Mouse (Mus musculus): Measurements from ENCODE around the gene Gm10491. TPM values are rescaled to one million over a fixed set of nuclear protein-coding genes. Genes with fewer than 3 reads are reported as not detected.
A peak's percentile ranks its signal among the peaks of the same experiment; 100 is the strongest.

Gm10491 gene
- polyA plus RNA-seq, 2 experiments from 2014 or later, result not detected

DNA sequence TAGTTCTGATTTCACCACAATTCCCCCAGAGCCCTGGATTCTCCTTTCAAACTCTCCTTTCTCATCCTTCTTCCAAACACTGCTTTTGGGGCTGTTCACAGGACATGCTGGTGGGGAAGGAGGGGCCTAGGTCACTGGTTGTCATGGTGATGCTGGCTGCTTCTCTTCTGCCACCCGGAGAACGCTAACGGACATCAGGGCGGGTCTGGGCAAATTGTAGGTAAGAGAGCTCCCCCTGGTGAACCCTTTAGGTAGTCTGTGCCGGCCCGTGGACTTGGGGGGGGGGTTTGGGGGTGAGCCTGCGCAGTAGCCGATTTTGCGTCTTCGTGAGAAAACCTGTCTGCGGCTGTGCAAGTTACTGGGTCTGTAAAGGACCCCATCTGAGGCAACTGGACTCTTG, 27.8 kb downstream of the Gm10491 start:
- peak; percentile 20 for ATAC-seq

DNA sequence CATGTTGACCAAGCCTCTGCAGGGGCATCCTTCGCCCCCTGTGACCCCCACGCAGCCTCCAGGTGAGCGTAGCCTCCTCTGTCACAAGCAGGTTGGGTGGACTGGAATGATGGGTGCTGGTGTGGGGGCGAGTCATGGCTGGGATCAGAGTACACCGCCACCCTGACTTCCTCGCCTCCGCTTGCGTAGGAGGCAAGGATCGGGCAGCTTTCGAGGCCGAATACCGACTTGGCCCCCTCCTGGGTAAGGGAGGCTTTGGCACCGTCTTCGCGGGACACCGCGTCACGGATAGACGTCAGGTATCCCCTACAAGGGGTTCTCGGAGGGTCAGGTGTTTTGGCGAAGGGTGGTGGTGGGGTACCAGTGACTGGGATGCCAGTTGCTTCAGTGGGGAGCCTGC, 29.1 kb downstream of the Gm10491 start:
- no peak for ATAC-seq

DNA sequence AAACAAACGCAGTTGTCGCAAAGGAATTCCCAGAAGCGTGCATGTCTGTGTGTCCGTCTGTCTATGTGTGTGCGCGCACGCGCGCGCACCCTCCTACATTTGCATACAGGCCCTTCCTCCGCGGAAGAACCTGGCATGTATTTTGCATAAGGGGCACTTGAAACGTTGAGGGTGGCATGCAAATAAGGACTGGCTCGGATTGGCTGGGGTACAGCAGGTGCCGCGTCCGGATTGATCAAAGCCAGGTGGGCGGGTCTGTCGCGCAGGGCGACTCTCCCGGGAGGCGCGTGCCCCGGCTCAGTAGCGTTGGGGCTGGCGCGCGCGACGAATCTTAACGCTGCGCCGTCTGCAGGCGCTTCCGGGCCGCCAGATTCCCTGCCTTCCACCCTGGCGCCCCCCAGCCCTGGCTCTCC, 29.6 kb downstream of the Gm10491 start, which contains the start of gene Pim2:
Gene Pim2 (plus strand): TSS at position 256 of the 413 bp plus-strand sequence.
- ATAC-seq, result peak; percentile 94

DNA sequence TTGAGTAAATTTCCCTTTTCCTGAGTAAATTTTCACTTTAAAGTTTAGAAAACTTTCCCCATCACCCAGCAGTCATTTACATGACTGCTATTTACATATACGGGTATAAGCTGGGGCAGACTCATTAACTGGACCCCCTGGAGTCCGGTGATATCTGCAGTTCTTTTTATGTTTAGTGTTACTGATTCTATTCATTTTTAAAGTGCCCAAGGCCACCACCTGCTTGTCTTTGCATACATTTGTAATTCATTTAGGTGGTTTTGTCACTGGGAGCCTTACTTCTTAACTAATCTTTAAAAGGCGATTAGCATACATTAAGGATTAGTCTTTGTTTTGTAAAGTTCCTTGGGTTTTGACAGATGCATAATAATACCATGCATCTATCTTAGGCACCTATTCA, 37.8 kb downstream of the Gm10491 start:
- no peak for ATAC-seq

DNA sequence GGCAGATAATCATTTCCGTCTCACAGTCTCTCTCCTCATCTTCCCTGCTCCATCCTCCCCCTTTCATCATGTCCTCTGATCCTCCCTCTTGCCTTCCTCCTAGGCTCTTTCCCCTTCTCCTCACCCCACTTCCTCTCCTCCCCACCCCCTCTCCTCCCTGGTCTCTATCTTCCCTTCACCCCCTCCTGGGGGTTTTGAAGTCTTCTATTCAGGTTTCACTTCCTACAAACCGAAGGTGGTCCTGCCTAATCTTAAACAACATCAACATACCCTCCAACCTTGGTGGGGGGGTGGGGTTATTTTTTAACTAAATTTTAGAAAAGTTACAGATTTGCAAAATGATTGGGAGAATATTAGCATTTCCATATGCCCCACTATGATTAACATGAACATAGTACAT, 39.1 kb downstream of the Gm10491 start:
- ATAC-seq, result no peak

DNA sequence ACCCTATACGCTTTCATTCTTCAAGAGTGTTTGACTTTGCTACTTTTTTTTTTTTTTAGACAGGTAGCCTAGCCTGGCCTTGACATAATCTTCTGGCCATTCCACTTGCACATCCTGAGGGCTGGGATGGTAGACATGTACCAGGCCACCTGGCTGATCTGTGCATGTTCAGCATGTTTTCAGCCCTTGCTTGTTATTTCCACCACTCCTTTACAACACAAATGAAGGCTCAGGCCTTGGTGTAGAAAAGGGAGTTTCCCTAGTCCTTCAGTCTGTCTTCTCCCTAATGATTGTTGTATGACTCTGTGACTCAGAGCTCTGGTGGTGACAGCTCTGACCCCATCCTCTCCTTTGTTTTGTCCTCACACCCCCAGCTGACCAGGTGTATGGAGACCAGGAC, 40.5 kb downstream of the Gm10491 start:
- no peak for ATAC-seq

DNA sequence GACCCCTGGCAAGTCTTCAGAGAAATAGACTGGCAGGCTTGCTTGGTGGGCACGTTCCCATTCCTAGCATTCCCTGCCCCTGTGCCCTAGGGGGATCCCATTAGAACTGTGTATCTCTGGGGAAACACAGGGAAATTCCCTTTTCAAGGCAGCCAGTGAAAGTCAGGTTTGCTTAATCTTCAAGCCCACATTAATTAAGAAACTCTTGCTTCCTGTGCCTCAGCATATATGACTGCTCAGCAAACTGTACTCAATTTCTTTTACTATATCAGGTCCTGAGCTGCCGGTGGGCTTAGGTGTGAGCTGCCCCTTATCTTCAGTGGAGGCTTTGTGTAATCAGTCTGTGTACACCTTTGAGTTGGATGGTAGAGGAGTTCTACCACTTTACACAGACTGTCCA, 41.8 kb downstream of the Gm10491 start:
- ATAC-seq, result peak; percentile 55

DNA sequence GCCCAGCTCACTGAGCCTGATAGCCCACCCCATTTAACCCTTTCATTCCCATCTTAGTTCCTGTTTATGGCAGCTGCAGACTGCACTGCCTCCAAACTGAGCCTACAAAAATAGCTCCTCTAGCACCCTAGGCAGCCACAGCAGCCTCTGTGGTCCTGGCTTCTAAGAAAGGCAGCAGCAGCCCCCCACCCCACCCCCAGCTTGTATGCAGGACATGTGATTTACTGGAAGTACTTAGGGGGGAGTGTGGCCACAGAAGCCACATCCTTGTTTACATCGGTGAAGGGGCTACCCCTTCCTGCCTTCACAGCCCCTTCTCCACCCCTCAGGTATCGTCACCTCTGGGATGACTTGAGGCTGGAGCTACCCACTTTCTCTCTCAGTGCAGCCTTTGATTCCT, 42.3 kb downstream of the Gm10491 start:
- peak; percentile 69 for ATAC-seq

DNA sequence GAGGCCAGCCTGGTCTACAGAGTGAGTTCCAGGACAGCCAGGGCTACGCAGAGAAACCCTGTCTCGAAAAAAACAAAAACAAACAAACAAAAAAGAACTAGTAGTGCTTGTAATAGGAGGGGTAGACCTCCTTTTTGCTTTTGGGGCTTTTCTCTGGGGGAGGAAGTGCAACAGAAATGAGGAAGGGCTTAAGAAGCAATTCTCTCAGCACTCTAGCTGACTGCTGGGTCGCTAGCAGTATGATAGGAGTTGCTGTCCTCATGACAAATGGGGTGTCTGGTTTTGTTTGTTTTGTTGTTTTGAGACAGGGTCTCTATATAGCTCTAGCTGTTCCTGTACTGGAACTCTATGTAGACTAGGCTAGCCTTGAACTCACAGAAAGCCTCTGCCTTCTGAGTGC, 43.1 kb downstream of the Gm10491 start:
- ATAC-seq, result no peak

DNA sequence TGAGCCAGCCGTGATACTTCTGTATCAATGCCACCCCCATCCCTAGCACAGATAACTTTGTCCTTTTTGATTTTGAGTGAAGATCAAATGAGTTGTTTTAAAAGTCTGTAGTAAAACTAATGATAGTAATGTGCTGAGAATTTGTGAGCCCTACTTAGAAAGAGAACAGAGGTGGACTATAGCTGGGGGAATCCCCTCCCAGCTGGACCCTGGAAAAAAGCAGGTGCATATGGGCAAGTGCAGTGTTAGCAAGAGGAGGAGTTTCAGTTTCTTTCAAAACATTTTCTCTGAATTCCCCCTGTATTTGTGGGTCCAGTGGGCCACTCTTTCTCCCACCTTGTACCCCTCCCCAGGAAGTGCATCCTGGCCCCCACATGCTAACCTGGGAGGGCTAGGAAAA, 44.5 kb downstream of the Gm10491 start:
- no peak for ATAC-seq

DNA sequence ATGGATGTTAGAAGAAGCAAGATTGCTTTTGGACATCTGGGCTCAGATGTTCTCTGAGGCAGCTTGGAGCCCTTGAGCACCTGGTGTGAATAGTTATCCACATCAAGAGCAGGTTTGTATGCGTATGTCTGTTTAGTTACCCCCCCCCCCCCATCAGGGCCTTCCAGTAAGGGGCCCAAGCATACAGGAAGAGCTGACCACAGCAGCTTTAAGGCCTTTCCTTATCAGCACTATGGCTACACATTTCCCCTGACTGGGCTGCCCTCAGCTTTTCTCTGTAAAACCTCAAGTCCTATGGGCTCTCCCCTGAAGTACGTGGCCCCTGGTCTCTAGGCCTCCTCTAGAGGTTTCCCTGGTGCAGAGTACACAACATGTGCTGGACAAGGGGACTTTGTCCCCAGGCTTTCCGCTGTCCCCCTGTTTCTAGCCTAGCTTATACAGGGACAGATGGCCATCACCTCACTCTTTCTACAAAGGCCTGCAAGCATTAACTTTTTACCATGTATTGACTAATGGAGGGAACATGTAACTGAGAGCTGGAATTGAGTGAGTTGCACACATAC, 48.4 kb downstream of the Gm10491 start:
- ATAC-seq, result no peak

Other genes starting within 250 kb of the Gm10491 start
- 100 to 1,000 TPM; 196 to 200 TPM for gene Plp2, start 236.4 kb downstream of the Gm10491 start, polyA plus RNA-seq (2017; shearing (Covaris generic))
- gene Magix, start 226.6 kb downstream of the Gm10491 start, polyA plus RNA-seq (2017; shearing (Covaris generic)), result not detected
- 10 to 100 TPM; 44.6 to 54.1 TPM for gene Gpkow, start 210.7 kb downstream of the Gm10491 start, polyA plus RNA-seq (2017; shearing (Covaris generic))
- gene Wdr45, start 193.5 kb downstream of the Gm10491 start, polyA plus RNA-seq (2017; shearing (Covaris generic)), result 10 to 100 TPM; 38.9 to 48.2 TPM
- not detected for gene Gm45208, start 185.6 kb downstream of the Gm10491 start, polyA plus RNA-seq (2017; shearing (Covaris generic))
- gene Praf2, start 179.4 kb downstream of the Gm10491 start, polyA plus RNA-seq (2017; shearing (Covaris generic)), result 10 to 100 TPM; 34.0 to 36.1 TPM
- under 1 TPM in 1 of 2 experiments, not detected in 1; 0.20 TPM for gene Ccdc120, start 156.9 kb downstream of the Gm10491 start, polyA plus RNA-seq (2017; shearing (Covaris generic))
- 10 to 100 TPM in 1 of 2 experiments, 1 to 10 TPM in 1; 9.1 to 14.7 TPM for gene Tfe3, start 145.3 kb downstream of the Gm10491 start, polyA plus RNA-seq (2017; shearing (Covaris generic))
- gene Gripap1, start 118.1 kb downstream of the Gm10491 start, polyA plus RNA-seq (2017; shearing (Covaris generic)), result 10 to 100 TPM; 46.6 to 58.8 TPM
- gene Kcnd1, start 85.5 kb downstream of the Gm10491 start, polyA plus RNA-seq (2017; shearing (Covaris generic)), result under 1 TPM; 0.49 to 0.50 TPM
- gene Otud5, start 66.5 kb downstream of the Gm10491 start, polyA plus RNA-seq (2017; shearing (Covaris generic)), result 10 to 100 TPM; 15.4 to 21.1 TPM
- gene Pim2, start 29.6 kb downstream of the Gm10491 start, polyA plus RNA-seq (2017; shearing (Covaris generic)), result 10 to 100 TPM; 37.5 to 40.7 TPM
- gene Slc35a2, start 23.8 kb downstream of the Gm10491 start, polyA plus RNA-seq (2017; shearing (Covaris generic)), result 10 to 100 TPM; 11.3 to 17.3 TPM
- 100 to 1,000 TPM in 1 of 2 experiments, 10 to 100 TPM in 1; 88.7 to 101 TPM for gene Pqbp1, start 8.6 kb downstream of the Gm10491 start, polyA plus RNA-seq (2017; shearing (Covaris generic))
- 10 to 100 TPM; 95.9 to 96.8 TPM for gene Timm17b, start 8.5 kb downstream of the Gm10491 start, polyA plus RNA-seq (2017; shearing (Covaris generic))
- not detected for gene Gm10490, start 1.7 kb upstream of the Gm10491 start, polyA plus RNA-seq (2017; shearing (Covaris generic))
- not detected for gene Pcsk1n, start 12.0 kb upstream of the Gm10491 start, polyA plus RNA-seq (2017; shearing (Covaris generic))
- not detected for gene Eras, start 20.8 kb upstream of the Gm10491 start, polyA plus RNA-seq (2017; shearing (Covaris generic))
- 10 to 100 TPM in 1 of 2 experiments, 1 to 10 TPM in 1; 8.7 to 10.0 TPM for gene Hdac6, start 40.1 kb upstream of the Gm10491 start, polyA plus RNA-seq (2017; shearing (Covaris generic))
- gene Gata1, start 70.2 kb upstream of the Gm10491 start, polyA plus RNA-seq (2017; shearing (Covaris generic)), result 10 to 100 TPM; 28.9 to 29.6 TPM
- gene Glod5, start 110.7 kb upstream of the Gm10491 start, polyA plus RNA-seq (2017; shearing (Covaris generic)), result not detected
- gene Suv39h1, start 166.9 kb upstream of the Gm10491 start, polyA plus RNA-seq (2017; shearing (Covaris generic)), result 10 to 100 TPM; 14.5 to 22.4 TPM
- gene Was, start 182.7 kb upstream of the Gm10491 start, polyA plus RNA-seq (2017; shearing (Covaris generic)), result 10 to 100 TPM; 24.0 to 27.4 TPM
- gene Wdr13, start 225.1 kb upstream of the Gm10491 start, polyA plus RNA-seq (2017; shearing (Covaris generic)), result 10 to 100 TPM; 15.8 to 18.9 TPM
- gene Rbm3, start 238.0 kb upstream of the Gm10491 start, polyA plus RNA-seq (2017; shearing (Covaris generic)), result 100 to 1,000 TPM; 711 to 929 TPM